Mouse (Mus musculus) cerebellum, adult 8-10 months (tissue): Measurements from ENCODE around the gene Olfr478.
"Not testable (repeated sequence)": the region's sequence is repeated elsewhere in the genome, so short reads cannot be mapped to it uniquely, and the experiment has no call there.

Experiments used
- DNase-seq: peaks from one replicate; pipeline ENCODE4 v3.0.0; 2022

Olfr478 gene

GRCm38 (mm10) chr7:108033889-108034288, at the start of gene Olfr478:
TSS of gene Olfr478 (minus strand) at chr7:108033989.
- DNase-seq: no peak

DNA sequence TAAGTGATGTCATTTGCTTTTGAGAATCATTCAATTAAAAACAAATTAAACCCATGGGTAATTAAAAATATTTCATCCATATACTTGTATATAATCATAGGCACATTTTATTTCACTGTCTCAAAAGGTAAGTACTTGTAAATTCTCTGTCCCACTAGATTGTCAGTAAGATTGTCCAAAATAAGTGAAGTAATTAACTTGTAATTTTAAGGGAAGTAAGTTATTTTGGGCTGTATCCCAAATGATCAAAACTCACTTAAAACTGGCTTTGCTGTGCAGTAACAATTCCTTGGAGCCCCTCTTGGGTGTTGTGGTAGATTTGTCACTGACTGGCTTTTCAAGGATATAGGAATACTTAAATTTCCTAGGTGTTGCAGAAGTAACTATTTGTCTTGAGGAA, 45.8 kb upstream of the Olfr478 start, which contains the start of gene Olfr481:
Gene Olfr481, plus strand, starts transcription at position 301 of the 400 bp plus-strand sequence.
- no peak for DNase-seq

DNA sequence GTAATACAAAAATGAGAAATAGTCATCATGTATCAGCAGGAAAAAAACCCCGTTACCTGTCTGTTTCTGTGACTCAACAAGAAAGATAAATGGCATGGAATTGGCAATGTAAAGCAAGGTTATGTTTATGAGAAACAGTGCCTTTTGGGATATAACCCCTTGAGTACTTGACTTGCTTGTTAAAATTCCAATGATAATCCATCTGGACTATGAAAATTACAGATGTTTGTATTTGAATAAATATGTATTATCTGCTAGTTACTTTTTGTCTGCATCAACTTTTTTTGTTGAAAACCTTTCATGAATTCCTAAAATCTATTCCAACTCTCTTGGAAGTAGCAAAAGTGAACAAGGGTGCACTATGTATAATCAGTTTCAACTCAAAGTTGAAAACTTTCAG, 33.5 kb upstream of the Olfr478 start, which contains the start of gene Olfr480:
Gene Olfr480, minus strand, starts transcription at position 101 of the 400 bp plus-strand sequence.
- no peak for DNase-seq

GRCm38 (mm10) chr7:108050393-108050792, 16.6 kb upstream of the Olfr478 start, which contains the start of gene Olfr479:
TSS of gene Olfr479 (plus strand) at chr7:108050693.
- no peak for DNase-seq

- not testable (repeated sequence) for DNase-seq
Measured at GRCm38 (mm10) chr7:108014256-108014655, 19.5 kb downstream of the Olfr478 start.

DNA sequence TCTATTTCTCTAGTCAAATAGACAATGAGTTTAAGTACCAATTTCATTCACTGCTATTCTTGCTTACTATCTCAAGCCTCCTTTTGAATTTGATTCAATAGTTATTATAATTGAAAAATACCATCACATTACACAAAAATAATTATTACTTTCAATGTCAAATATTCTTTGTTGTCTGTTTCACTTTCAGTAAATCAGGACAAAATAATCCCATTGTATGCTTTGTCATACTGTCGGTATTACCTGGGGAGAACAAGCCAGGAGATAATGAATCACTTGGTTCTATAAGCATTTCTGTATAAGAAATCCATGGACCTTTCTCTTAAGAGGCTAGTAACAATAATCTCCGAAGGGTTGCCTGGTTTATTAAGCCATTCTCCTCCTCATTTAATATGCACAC, 47.4 kb downstream of the Olfr478 start, which contains the start of gene Olfr477:
Gene Olfr477, plus strand, starts transcription at position 301 of the 400 bp plus-strand sequence.
- no peak for DNase-seq
